Mouse (Mus musculus): ENCODE results near the gene Cnksr3. TPM values are rescaled to one million over a fixed set of nuclear protein-coding genes. Genes with fewer than 3 reads are reported as not detected.

The Cnksr3 gene
- polyA plus RNA-seq, 1 experiment = 5.3 TPM

- Histone ChIP-seq H3K36me3 (ENCODE audit: control insufficient read depth, insufficient read depth, low read length) (no peaks in the 10 kb centered on the region), H3K4me3 (ENCODE audit: control insufficient read depth, low read depth, low read length) (no peak overlapping the region), H3K4me1 (ENCODE audit: control insufficient read depth, insufficient read depth, low read length) (no peaks in the 10 kb centered on the region; the same call in 1 of the 2 replicates), H3K27ac (ENCODE audit: control insufficient read depth, insufficient read depth, low read depth, low read length) (no peak overlapping the region), H3K27me3 (ENCODE audit: control insufficient read depth, insufficient read depth, low read length) (no peaks in the 10 kb centered on the region)
- TF ChIP-seq CTCF (IDR thresholded peaks at IDR 0.05; ENCODE audit: control insufficient read depth, insufficient read depth, insufficient replicate concordance, low read depth, low read length) = no peak
- TF ChIP-seq POLR2A (IDR thresholded peaks at IDR 0.05; ENCODE audit: control insufficient read depth, low read depth, low read length) = no peak
Observed at GRCm38 (mm10) chr10:7163031-7163430, 49.0 kb downstream of the Cnksr3 start.

DNA sequence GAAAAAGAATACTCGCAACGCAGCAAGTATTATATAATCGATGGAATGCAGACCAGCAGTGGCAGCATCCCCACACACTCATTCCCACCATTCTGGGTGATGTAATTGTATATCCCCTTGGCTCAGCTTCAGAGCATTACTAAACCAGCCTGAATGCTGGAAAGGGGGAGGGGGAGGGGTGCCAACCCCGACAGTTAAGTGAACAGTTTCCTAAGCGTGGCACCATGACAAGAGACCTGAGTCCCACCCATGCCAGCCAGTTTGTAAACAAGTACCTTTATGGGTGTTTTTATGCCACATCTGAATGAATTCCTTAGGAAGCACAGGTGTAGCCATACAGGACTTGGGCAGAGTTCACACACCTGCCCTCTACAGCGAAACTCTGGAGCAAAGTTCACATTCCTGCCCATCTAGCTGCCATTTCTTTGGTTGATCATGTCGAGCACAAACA lies 53.0 kb downstream of the Cnksr3 start:
- TF ChIP-seq POLR2A (IDR thresholded peaks at IDR 0.05; ENCODE audit: control insufficient read depth, low read depth, low read length) (no peak), CTCF (IDR thresholded peaks at IDR 0.05; ENCODE audit: control insufficient read depth, insufficient read depth, insufficient replicate concordance, low read depth, low read length) (no peak)
- Histone ChIP-seq H3K27ac (ENCODE audit: control insufficient read depth, insufficient read depth, low read depth, low read length) (peak overlapping the region; percentile 52; the same call in 1 of the 2 replicates), H3K4me3 (ENCODE audit: control insufficient read depth, low read depth, low read length) (no peak overlapping the region), H3K36me3 (ENCODE audit: control insufficient read depth, insufficient read depth, low read length) (no peaks in the 10 kb centered on the region), H3K27me3 (ENCODE audit: control insufficient read depth, insufficient read depth, low read length) (no peaks in the 10 kb centered on the region), H3K4me1 (ENCODE audit: control insufficient read depth, insufficient read depth, low read length) (no peaks in the 10 kb centered on the region; the same call in 1 of the 2 replicates)

DNA sequence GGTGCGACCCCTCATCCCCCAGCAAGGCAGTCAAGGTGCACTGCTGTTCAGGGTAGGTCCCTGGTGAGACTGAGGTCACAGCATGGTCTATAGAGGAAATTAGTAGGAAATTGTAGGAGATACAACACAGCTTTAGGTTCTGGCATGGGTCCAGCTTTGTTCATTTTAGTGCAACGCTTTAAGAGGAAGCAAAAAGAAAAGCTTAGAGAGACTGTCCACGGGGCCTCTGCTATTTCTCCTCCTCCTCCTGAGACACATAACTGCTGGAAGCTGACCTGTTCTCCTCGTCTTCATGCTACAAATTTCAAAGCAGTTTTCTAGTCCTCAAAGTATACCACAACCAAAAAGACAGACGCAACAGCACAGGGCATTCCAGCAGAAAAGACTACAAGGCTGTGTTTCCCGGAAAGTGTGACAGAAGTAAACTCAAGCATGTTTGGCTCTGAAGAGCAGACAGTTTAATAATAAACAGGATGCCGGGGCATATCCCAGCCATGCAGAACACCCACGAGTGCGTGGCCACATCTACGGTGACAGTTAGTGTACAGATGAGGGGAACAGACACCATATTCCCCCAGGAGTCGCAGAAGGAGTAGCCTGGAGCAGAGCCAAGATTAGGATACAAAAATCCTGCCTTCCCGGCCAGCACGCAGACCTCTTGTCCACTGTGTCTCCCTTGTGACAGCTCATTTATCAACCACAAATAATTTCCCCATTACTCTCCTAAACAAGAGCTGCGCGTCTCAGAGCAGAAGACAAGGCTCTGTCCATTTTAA lies 53.6 kb downstream of the Cnksr3 start:
- no peak overlapping the region for H3K4me3 ChIP-seq (ENCODE audit: control insufficient read depth, low read depth, low read length)
- H3K27me3 ChIP-seq (ENCODE audit: control insufficient read depth, insufficient read depth, low read length) = no peaks in the 10 kb centered on the region
- H3K4me1 ChIP-seq (ENCODE audit: control insufficient read depth, insufficient read depth, low read length) = no peaks in the 10 kb centered on the region; the same call in 1 of the 2 replicates
- peak overlapping the region; percentile 58; the same call in 1 of the 2 replicates for H3K27ac ChIP-seq (ENCODE audit: control insufficient read depth, insufficient read depth, low read depth, low read length)
- H3K36me3 ChIP-seq (ENCODE audit: control insufficient read depth, insufficient read depth, low read length) = no peaks in the 10 kb centered on the region
- TF ChIP-seq POLR2A (IDR thresholded peaks at IDR 0.05; ENCODE audit: control insufficient read depth, low read depth, low read length) (no peak), CTCF (IDR thresholded peaks at IDR 0.05; ENCODE audit: control insufficient read depth, insufficient read depth, insufficient replicate concordance, low read depth, low read length) (no peak)

GRCm38 (mm10) chr10:7154877-7155276 lies 57.2 kb downstream of the Cnksr3 start:
- no peaks in the 10 kb centered on the region; the same call in 1 of the 2 replicates for H3K4me1 ChIP-seq (ENCODE audit: control insufficient read depth, insufficient read depth, low read length)
- no peaks in the 10 kb centered on the region for H3K36me3 ChIP-seq (ENCODE audit: control insufficient read depth, insufficient read depth, low read length)
- TF ChIP-seq CTCF (IDR thresholded peaks at IDR 0.05; ENCODE audit: control insufficient read depth, insufficient read depth, insufficient replicate concordance, low read depth, low read length) (no peak), POLR2A (IDR thresholded peaks at IDR 0.05; ENCODE audit: control insufficient read depth, low read depth, low read length) (no peak)
- H3K27me3 ChIP-seq (ENCODE audit: control insufficient read depth, insufficient read depth, low read length) = no peaks in the 10 kb centered on the region
- H3K4me3 ChIP-seq (ENCODE audit: control insufficient read depth, low read depth, low read length) = no peak overlapping the region
- H3K27ac ChIP-seq (ENCODE audit: control insufficient read depth, insufficient read depth, low read depth, low read length) = no peak overlapping the region

DNA sequence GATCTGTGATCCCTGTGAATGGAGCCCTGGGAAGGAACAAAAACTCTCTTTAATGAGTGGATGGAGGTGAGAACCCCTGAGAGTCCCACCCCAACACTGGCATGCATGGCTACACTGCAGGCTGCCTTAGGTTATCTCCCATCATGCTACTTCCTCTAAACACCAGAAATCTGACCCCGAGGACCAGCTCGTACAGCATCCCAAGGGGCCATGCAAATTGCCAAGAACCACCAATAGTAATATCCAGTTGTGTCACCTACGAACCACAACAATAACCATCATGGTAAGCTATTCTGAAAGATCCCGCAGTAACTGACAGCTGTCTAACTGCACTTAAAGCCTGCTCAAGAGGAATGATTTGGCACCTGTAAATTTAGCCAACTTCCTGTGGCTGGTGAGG lies 59.1 kb downstream of the Cnksr3 start:
- Histone ChIP-seq H3K4me3 (ENCODE audit: control insufficient read depth, low read depth, low read length) (no peak overlapping the region), H3K36me3 (ENCODE audit: control insufficient read depth, insufficient read depth, low read length) (no peaks in the 10 kb centered on the region), H3K4me1 (ENCODE audit: control insufficient read depth, insufficient read depth, low read length) (no peaks in the 10 kb centered on the region; the same call in 1 of the 2 replicates), H3K27me3 (ENCODE audit: control insufficient read depth, insufficient read depth, low read length) (no peaks in the 10 kb centered on the region), H3K27ac (ENCODE audit: control insufficient read depth, insufficient read depth, low read depth, low read length) (no peak overlapping the region)
- TF ChIP-seq CTCF (IDR thresholded peaks at IDR 0.05; ENCODE audit: control insufficient read depth, insufficient read depth, insufficient replicate concordance, low read depth, low read length) (no peak), POLR2A (IDR thresholded peaks at IDR 0.05; ENCODE audit: control insufficient read depth, low read depth, low read length) (no peak)

GRCm38 (mm10) chr10:7149671-7150595 lies 62.1 kb downstream of the Cnksr3 start:
- no peaks in the 10 kb centered on the region for H3K27me3 ChIP-seq (ENCODE audit: control insufficient read depth, insufficient read depth, low read length)
- no peak overlapping the region for H3K27ac ChIP-seq (ENCODE audit: control insufficient read depth, insufficient read depth, low read depth, low read length)
- no peaks in the 10 kb centered on the region; the same call in 1 of the 2 replicates for H3K4me1 ChIP-seq (ENCODE audit: control insufficient read depth, insufficient read depth, low read length)
- TF ChIP-seq POLR2A (IDR thresholded peaks at IDR 0.05; ENCODE audit: control insufficient read depth, low read depth, low read length) (no peak), CTCF (IDR thresholded peaks at IDR 0.05; ENCODE audit: control insufficient read depth, insufficient read depth, insufficient replicate concordance, low read depth, low read length) (no peak)
- H3K36me3 ChIP-seq (ENCODE audit: control insufficient read depth, insufficient read depth, low read length) = no peaks in the 10 kb centered on the region
- H3K4me3 ChIP-seq (ENCODE audit: control insufficient read depth, low read depth, low read length) = no peak overlapping the region

DNA sequence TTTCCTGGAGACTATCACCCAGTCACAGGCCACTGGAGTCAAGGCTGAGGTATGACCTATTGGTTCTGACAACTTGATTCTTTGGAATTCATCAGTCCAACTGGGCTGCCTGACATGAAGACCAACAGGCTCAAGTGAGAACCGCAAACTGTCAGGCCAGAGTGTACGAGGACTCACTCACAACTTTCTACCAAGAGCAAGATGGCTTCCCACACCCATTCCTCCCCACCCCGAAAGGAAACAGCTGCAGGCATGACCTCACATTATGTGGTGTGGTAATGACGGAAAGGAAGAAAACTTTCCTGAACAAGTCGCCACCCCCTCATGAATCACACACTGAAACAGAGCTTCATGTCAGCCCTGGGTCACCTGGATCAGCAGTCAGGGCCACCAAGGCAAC lies 66.4 kb downstream of the Cnksr3 start:
- Histone ChIP-seq H3K4me1 (ENCODE audit: control insufficient read depth, insufficient read depth, low read length) (no peaks in the 10 kb centered on the region), H3K36me3 (ENCODE audit: control insufficient read depth, insufficient read depth, low read length) (no peaks in the 10 kb centered on the region), H3K4me3 (ENCODE audit: control insufficient read depth, low read depth, low read length) (no peak overlapping the region), H3K27ac (ENCODE audit: control insufficient read depth, insufficient read depth, low read depth, low read length) (no peak overlapping the region), H3K27me3 (ENCODE audit: control insufficient read depth, insufficient read depth, low read length) (no peaks in the 10 kb centered on the region)
- TF ChIP-seq CTCF (IDR thresholded peaks at IDR 0.05; ENCODE audit: control insufficient read depth, insufficient read depth, insufficient replicate concordance, low read depth, low read length) = no peak
